Mouse (Mus musculus) brain, adult 10 weeks (tissue): ENCODE data around the gene Zfp51. TPM values are rescaled to one million over a fixed set of nuclear protein-coding genes. Genes with fewer than 3 reads are reported as not detected.

Source experiments
- polyA plus RNA-seq: library from polyadenylated mRNA; stranded (reverse); fragments of 350-450 nt; fragmentation: Illumina TruSeq; extraction: RNeasy Lipid Tissue Mini Kit (QIAGEN cat#74804); gene quantifications from one replicate; pipeline ENCODE4 v1.2.3, GENCODE M21; 2015; ENCODE audit warnings: low read depth, low replicate concordance

The Zfp51 gene
- 5.8 TPM for polyA plus RNA-seq

DNA sequence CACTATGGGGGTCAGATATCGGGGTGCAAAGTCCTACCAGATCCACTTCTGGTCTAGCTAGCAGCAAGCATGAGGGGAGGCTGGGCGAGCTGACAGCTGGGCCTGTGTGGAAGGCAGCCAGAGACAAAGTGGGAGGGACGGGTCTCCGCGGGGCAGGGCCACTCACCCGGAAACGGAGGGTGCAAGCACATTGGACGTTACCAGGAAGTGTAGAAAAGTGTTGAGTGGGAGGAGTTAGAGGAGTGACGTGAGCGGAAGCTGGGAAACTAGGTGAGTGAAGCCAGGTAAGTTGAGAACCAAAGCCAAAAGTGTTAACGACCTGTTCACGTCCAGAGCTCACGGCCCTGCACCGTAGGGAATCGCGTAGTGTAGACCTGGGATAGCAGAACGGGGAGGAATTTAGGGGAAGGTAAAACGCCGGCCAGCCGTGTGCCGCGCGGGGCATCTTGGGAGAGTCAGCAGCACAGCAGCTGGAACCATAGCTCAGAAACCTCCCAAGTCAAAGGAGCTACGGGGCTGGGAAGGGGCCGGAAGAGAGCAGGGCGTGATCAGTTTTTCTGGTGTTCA, at the start of gene Zfp51:
Gene Zfp51, plus strand, starts transcription at position 237 of the 567 bp plus-strand sequence.

DNA sequence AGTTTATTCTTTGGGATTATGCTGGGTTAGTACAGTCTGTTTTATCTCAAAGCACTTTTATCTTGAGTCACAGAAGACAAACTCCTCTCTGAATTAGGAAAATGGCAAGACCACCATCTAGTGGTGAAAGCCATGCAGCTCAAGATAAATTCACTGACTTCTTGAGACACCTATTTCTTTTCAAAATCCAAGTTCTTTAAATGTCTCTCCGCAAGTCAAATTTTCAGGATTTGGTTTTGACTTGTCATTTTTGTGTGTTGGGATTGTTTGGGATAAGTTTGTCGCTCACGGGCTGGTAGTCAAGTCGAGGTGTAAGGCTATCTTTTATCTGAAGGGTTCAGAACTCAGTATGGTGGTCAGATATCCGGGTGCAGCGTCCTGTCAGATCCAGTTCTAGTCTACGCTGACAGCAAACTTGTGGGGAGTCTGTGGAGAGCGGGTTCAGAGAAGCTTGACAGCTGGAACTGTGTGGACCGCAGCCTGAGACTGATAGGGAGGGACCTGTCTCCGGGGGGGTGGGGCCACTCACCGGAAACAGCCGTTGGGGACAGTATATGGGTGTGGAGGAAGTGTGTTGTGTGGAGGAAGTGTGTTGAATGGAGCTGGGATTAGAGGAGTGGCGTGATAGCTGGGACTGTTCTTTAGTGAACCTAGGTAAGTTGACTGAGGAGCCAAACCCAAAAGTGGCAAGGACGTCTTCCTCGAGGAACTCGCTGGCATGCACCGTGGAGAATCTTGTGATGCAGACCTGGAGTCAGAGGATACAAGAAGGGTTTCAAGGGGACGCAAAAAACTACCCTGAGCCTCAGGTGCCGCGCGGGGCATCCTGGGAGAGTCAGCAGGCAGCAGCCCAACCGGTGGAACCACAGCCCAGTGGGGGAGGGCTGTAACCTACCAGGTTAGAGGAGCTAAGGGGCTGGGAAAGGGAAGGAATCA, 27.2 kb upstream of the Zfp51 start, which contains the start of gene Zfp54:
Gene Zfp54, plus strand, starts transcription at position 564 of the 936 bp plus-strand sequence.

GRCm38 (mm10) chr17:21488760-21489499, 38.8 kb downstream of the Zfp51 start, which contains the start of gene Zfp53:
Gene Zfp53 (plus strand): TSS chr17:21488998.

Other genes with a start within 250 kb of the Zfp51 start
- gene Vmn1r234, start 224.3 kb upstream of the Zfp51 start, polyA plus RNA-seq = not detected
- not detected for gene Vmn1r235, start 194.0 kb upstream of the Zfp51 start, polyA plus RNA-seq
- not detected for gene Vmn1r236, start 167.4 kb upstream of the Zfp51 start, polyA plus RNA-seq
- gene Vmn1r237, start 138.5 kb upstream of the Zfp51 start, polyA plus RNA-seq = not detected
- gene Zfp677, start 66.6 kb upstream of the Zfp51 start, polyA plus RNA-seq = 3.1 TPM
- gene Zfp54, start 27.1 kb upstream of the Zfp51 start, polyA plus RNA-seq = 3.0 TPM
- gene Zfp53, start 38.6 kb downstream of the Zfp51 start, polyA plus RNA-seq = 5.0 TPM
- gene Zfp52, start 85.2 kb downstream of the Zfp51 start, polyA plus RNA-seq = 5.1 TPM
- 14.0 TPM for gene Zfp948, start 116.6 kb downstream of the Zfp51 start, polyA plus RNA-seq
- 18.1 TPM for gene Zfp983, start 200.2 kb downstream of the Zfp51 start, polyA plus RNA-seq
- gene Gm10226, start 241.5 kb downstream of the Zfp51 start, polyA plus RNA-seq = 5.0 TPM